Mouse (Mus musculus) heart, adult 18-20 months (tissue): ENCODE data around the gene Grhl3. TPM values are rescaled to one million over a fixed set of nuclear protein-coding genes. Genes with fewer than 3 reads are reported as not detected.

Source experiments
- DNase-seq, 2 experiments: peaks; one replicate each; pipeline ENCODE4 v3.0.0; 2021 to 2022; ENCODE audit warnings: mixed read lengths in 1 of 2
- total RNA-seq, 2 experiments: library from RNA; stranded (reverse); gene quantifications; 2 replicates each; pipeline ENCODE4 v1.2.3; 2021

The Grhl3 gene
- total RNA-seq, 2 experiments from 2014 or later = not detected

DNA sequence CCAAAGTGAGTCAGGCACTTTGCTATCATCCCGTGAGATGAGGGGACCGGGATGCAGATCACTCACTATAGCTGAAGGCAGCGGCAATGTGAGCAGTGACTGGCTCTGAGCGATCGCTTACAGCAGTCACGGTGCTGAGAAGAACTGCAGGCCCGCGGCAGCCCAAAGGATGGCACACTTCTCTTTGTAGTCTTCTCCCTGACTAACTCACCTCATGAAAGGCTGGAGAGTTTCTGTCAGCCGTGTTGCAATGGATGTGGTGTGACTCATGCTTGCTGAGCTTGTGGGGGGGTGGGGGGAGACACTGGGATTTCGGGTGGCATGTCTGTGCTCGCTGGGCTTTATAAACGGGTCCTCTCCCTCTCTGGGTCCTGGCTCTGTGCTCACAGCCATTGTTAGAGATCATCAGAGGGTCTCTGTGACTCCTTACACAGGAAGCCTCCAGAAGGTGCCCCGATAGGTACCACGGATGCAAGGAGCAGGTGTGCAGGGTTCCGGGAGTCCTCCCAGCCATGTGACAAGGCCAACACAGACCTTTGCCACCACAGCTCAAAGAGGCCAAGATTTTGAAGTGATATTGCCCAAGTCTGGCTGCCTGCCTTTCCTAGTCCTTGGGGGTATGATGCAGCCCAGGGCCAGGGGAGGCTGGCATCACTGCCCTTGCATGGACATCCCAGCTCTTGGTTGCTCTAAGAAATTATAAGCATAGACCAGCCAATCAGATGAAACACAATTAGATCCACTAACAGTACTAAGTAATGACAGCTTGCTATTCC, 2.1 kb upstream of the Grhl3 start:
- DNase-seq = no peak

DNA sequence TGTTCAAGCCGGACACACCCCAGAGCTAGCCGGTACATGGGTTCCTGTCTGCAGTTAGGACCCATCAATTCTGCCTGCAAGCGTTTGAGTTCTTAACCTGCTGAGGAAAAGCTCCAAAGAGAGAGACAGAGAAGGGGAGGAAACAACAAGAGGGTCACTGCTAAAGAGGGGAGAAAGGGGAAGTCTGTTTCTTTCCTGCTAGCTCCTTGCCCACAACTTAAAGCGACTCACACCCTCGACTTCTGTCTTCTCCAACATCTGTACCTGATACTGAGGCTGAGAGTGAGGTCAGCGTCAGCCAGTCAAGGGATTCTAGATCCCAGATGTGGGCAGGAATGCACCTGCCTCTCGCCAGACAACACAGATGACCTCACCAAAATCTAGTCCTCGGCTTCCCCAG, 1.2 kb downstream of the Grhl3 start:
- no peak for DNase-seq

DNA sequence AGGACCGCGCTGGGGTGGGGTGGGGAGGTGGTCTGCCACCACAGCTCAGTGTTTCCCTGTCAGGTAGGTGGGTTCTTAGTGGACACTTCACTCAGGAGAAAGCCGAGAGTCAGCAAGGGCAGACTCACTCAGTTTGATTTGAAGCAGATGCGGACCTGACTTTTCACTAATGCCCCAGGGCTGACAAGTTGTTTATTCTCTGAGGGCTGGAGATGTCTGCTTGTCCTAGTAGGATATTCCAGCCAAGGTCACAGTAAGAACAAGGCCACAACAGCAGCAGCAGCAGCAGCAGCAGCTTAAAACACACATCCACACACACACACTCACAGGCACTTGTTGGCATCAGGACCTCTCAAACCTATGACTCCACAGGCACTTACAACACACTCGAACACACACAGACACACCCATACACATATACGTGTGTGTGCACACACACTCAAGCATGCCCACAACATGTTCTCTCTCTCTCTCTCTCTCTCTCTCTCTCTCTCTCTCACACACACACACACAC, 2.3 kb downstream of the Grhl3 start:
- DNase-seq = peak in 1 of 2 experiments; percentile 30

DNA sequence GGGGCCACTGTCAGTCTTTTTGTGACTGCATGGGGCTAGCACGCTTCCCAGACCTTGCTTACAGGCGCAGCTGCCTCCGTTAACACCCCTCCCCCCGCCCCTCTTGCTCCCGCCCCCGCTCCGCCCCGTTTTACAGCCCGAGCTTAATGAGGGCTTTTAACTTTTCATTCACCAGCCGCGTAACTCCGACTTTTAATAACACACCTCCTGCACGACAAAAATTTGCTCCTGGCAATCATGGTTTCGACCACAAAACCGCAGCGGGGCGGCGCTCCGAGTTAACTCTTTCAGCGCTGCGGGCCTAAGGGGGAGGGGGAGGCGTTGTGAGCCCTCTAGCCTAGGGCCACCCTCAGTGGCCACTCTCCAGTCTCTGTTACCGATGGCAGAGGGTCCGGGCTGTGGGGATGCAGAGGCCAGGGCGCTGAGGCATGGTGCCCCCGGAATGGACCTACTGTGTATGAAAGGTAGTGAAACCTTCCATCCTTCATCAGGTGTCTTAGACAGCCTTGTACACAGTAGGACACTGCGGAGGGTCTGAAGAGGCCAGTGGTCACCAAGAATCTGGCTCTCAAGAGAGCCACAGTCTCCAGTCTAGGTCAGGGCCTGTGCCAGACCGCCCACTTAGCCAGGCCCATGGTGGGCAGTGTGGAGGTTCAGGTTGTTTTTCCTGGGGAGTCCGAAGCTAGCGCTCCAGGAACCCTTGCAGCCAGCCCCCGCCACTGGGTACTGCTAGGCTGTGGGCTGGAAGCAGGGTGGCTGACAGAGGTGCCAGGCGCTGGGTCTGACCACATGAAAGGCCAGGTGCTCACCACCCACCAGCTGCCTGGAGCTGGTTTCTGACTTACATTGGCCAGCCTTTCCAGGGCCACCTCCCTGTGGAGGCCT, 3.0 kb downstream of the Grhl3 start:
- DNase-seq = peak; percentile 20 to 54

DNA sequence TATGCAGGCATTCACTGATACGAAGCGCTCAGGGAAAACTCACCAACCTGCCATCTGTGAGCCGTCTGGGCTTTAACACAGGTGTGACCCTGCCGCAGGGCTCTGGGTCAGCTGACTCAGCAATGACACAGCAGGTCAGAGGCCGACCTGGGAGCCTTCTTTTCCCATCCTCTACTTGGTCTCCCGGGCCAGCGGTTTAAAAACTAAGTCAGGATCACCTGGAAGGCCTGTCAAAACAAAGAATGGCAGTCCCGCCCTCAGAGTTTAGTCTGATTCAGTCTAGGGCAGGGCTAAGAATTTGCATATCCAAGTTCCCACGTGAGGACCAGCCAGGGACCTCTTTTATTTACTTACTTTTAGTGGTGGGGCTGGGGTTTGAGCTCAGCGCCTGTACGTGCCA, 4.2 kb downstream of the Grhl3 start:
- peak in 1 of 2 experiments; percentile 31 for DNase-seq

DNA sequence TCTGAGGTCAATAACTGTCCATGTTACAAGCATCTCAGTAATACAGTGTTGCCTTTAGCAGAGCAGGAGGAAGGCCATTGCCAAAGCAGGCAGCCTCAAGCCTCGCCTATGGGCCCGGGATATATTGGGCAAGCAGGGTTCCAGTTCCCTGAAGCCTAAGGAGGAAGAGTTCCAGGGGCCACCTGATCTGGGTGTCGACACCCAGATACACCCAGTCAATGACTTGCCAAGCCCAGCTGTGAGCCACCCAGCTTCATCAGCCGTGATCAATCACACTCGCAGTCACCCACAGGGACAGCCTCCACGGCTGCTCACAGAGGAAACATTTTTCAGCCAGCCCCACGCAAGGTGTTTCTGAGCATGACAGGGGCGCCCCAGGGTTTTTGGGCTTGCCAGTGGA, 5.9 kb downstream of the Grhl3 start:
- peak; percentile 17 to 40 for DNase-seq

DNA sequence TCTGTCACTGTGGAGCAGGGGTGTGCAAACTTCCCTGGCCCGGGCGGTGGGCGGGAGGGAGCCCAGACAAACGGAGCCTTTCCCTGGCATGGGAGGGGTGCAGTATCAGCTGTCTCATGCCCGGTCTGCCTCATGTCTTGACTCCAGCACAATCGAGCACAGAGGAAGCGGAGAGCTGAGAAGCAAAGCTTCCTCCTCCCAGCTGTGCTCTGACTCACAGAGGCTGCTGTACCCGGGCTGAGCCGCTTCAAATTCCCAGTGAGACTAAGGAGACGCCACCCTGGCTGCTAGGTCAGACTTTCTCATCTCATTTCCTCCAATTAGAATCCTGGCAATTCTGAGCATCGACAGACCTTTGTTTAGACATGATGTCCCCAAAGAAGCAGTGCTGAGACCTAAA, 6.4 kb downstream of the Grhl3 start:
- DNase-seq = peak in 1 of 2 experiments; percentile 61

DNA sequence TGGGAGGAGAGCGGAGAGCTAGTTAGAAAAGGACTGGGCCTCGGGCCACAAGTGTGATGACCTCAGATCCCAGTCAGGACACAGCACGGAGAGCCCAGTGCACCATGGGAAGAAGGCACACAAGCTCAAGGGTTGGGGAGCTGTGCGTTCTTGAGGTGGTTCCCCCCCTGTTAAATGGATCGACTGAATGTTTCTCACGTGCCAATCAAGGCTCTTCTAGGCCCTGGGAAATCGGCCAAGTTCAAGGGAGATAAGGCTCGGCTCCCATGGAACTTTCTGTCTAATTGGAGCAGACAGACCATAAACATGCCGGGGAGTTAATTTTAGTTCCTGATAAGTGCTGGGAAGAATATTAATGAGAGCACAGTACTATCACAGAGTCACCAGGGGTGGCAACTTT, 8.0 kb downstream of the Grhl3 start:
- peak; percentile 84 to 88 for DNase-seq

DNA sequence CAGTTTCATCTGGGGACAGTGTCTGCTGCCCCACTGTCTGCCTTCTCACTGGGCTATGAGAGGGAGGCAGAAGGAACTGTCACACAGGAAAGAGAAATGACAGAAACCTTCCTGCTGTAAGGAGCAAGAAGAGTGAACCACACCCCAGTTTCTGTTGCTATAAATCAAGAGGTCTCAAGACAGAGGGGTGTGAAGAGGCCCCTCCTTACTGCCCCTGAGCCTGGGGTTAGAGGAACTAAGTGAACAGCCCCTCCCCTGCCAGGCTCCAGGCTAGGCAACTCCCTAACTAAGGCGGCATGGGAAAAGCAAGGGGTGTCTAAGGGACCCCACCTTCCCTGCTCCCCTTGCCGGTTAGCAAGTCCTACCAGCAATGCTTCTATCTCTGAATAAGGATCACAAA, 9.6 kb downstream of the Grhl3 start:
- DNase-seq = no peak

DNA sequence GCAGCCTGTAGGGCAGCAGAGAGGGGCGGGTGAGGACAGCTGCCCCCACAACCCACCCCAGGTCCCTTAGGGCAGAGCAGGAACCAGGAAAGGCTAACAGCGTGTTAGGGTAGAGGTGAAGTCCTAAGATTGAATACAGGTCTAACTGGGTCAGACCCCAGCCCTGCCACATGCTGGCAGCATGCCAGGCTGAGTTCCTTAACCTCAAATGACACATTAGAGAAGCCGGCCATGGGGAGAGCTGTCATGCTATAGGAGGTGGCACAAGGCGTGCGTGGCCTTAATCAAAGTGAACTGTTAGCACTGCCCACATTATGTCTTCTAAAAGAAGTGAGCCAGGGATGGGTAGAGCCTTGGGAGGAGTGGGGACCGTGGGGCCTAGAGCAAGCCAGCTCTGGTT, 24.1 kb downstream of the Grhl3 start:
- no peak for DNase-seq

DNA sequence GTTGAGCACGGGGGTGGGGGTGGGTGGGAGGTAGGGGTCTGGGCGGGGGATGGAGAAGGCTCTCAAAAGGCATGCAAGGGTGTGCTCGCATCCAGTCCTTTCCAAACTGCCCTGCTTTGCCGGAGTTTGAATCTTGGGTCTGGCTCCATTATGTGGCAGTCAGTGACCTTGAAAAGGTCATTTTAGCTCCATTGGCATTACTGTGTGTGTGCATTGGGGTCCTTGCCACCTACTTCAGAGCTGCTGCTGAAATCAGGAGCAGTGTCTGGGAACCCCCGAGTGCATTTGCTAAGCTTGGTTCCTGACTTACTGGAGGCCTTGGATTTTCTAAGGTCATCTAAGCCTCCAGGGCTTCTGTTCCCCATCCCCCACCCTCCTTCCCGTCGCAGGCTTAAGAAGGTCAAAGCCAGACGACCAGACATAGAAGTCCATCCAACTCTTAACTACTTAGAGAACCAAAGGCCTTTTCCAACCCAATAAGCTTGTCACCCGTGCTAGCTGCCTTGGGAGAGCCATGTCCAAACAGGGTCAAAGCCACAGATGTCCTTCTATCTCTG, 24.8 kb downstream of the Grhl3 start:
- no peak for DNase-seq

DNA sequence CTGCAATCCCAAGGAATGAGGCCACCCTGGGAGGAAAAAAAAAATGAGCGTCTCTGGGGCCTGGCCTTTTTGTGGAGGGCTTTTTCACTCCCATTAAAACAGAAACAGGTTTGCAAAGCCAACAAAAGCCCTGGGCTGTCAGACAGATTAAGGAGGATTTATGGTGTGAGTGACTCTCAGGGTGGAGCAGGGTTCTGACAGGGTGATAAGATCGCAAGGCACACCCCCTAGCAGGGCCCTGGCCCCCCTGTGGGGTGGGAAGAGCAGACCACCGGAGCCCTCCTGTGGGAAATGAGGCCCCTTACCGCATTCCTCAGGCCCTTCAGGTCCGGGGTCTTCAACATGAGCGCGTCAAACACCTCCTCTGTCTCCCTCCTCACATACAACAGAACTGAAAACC, 25.3 kb downstream of the Grhl3 start:
- no peak for DNase-seq

DNA sequence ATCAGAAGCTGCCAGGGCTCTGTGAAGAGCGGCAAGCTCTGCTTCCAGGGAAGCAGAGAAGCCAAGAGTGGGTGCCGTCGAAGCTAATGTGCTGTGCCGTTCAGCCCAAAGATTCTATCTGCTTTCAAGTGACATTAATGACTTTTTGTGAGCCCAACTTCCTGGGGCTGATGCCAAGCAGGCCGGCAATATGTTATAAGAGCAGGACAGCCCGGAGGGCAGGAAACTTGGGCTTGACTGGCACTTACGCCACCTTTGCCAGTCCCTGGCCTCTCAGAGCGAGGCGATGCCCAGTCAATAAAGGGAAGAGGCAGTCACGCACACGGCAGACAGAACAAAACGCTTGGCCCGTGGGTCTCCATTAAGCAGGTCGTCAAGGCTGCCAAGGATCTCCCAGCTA, 25.9 kb downstream of the Grhl3 start:
- no peak for DNase-seq

DNA sequence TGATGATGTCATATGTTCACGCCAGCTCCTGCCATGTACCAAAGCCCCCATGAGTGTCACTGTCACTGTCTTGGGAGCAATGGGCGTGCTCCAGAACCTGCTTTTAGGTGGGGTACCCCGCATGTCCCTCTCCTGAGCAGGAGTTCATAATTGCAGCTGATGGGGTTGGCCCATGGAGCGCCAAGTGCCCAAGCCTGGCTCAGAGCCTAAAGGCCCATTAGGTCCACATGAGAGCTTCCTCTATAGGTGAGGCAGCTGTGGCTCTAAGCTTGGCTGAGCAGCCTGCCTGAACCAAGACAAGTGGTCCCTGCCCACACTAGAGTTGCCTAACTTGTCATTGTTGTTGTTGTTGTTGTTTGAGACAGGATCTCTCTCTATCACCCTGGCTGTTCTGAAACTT, 26.6 kb downstream of the Grhl3 start:
- DNase-seq = no peak

DNA sequence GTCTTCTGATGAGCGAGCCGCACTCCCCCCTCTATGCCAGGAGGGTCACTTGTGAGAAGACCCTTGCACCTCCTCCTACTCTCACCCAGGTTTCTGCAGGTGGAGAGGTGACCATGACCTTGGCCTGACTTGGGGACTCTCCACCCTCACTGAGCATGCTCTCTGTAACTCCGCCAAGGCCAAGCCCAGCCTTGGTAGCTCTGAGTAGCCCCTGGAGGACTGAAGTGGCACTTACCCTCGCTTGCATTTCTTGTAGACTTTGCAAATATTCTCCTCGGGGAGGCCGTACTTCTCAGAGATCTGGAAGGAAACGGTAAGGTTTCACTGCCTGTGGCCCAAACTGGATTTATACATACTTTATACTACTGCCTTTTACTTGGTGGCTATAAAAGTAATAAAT, 27.4 kb downstream of the Grhl3 start:
- no peak for DNase-seq

DNA sequence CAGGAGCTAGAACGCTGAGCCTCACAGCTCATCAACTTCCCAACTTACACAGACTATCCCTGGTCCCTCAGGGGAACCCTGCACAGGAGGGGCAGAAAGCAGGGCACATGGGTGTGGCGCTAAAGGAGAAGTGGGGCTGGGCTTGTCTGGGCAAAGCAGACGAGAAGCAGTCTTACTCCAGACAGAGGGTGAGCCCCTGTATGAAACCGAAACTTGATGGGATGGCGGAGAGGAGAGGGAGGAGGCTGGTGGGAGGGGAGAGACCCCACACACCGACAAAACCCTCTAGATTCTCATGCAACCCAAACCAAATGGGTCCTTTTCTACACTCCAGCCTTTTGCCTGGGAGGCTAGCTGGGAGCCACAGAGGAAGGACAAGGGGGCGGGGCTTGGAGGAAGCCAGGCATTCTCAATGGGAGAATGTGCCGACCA, 28.3 kb downstream of the Grhl3 start:
- peak; percentile 56 to 71 for DNase-seq

DNA sequence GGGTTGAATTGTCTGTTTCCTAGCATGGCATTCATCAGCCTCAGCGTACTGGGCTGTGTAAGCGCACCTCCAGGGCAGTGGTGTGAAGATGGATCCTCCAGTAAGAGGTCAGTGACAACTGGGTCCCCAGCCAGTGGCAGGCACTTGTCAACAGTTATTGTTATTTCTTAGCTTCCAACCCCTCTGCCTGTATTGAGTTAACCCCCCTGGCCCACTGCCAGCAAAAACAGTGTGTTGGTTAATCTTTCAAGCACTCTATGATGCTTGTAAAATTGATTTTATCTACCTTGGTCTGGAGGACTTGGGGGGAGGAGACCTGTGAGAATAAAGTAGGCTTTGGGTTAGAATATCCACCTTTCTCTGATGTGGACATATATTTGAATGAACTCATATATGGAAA, 29.1 kb downstream of the Grhl3 start:
- DNase-seq = no peak

DNA sequence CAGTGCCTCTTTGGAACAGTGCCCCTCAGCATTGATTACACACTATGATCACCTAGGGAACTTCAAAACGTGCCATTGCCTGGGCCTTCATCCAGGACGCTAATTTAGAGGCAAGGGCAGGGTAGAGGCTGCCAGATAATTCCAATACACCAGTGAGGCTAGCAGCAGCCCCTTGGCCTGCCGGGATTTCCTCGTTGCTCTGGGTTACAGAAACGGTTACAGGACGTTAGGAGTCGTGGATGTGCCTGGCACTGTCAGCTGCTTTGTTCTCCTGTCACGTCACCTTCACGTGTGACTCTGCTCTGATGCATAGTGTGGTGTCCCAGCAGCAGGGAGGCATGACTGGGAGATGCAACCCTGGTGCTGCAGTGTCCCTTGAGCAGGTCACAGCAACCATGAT, 33.4 kb downstream of the Grhl3 start:
- no peak for DNase-seq

DNA sequence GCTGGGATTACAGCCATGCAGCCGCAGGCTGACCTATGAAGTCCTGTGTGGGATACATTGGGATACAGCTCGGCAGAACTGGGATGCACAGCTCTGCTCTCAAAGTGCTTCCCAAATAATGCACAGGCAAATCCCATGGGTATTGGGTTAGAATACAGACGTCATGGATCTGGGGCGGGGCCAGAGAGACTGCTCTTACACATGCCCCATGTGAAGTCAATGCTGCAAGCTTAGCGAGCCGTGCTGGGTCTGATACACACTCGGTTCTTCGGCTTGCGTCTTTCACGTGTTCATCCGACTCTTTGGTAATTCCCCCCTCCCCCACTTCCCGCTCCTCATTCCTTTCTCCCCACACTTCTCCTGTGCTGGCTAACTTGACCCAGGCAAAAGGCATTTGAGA, 34.4 kb downstream of the Grhl3 start:
- DNase-seq = no peak

DNA sequence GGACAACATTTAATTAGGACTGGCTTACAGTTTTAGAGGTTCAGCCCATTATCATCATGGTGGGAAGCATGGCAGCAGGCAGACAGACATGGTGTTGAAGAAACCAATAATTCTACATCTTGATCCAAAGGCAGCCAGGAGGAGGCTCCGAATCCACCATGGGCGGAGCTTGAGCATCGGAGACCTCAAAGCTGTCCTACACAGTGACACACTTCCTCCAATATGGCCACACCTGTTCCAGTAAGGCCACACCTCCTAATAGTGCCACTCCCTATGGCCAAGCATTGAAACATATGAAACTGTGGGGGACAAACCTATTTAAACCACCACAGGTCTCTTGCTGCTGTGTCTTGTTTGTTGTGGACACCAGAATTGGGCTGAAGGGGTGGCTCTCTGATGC, 38.4 kb downstream of the Grhl3 start:
- DNase-seq = no peak

DNA sequence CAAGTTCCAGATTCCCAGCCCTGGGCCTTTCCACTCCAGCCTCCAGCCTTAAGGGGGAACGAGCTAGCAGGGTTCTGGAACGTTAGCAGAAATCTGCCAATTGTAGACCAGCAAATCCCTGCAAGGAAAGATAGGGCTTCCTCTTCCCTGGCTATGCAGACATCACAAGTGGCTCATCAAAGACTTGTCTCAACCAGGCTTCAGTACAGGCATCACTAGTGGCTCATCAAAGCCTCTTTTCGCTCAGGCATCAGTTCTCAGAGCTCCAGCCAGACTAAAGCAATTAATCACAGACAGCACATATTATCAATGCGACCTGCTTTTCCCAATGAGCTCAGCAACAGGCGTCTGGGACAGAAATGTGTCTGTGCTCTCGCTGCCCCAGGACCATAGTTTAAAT, 40.4 kb downstream of the Grhl3 start:
- DNase-seq = no peak

DNA sequence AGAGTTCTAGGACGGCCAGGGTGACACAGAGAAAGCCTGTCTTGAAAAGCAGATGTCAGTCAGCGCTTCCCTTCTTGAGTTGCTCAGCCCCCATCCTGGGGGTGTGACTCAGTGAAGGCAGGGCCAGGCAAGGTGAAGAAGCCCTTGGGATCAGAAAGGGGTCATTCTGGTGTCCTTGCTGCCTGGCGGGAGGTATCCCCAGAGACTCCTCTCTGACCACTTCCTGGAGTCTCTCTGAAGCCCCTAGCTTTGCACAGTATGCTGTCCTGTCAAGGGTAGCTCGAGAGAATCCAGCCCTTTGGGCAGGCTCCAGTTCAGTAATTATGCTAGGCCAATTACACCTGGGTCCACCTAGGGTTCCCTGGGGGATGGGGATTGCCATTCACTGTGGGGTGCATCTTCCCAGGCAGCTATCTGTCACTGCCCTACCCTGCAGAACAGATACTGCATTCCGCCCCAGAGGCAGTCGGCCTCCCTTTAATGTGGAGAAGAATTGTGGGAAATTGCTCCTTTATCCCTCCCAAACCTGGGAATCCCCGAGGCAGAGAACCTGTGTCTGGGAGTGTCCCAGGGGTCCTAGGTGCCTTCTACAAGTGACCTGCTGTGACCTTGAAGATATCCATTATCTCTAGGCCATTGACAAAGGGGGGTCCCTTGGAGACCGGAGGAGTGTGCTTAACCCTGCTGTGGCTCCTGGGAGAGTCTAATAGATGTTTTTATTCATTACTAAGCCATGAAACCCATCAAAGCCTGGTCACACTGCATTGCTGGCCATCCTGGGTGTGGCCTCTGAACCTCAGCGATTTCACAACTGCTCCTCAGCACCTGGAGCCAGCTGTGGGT, 41.4 kb downstream of the Grhl3 start:
- no peak for DNase-seq
